Mouse (Mus musculus): ENCODE data around the gene Abca13. TPM values are rescaled to one million over a fixed set of nuclear protein-coding genes. Genes with fewer than 3 reads are reported as not detected.

Abca13 gene
- total and polyA plus RNA-seq, 3 experiments, result under 0.01 to 0.03 (median 0.03) TPM

GRCm38 (mm10) chr11:9299615-9300014 lies 107.9 kb downstream of the Abca13 start:
- no peaks in the 10 kb centered on the region for H3K9me3 ChIP-seq (replicated peaks; ENCODE audit: low read length)
- dilution Hi-C loops (cut with MboI; ENCODE audit: extremely low pct_ligation_motif_present, extremely low pct_unique_long_range_greater_than_20kb, low sequenced_read_pairs) (no loop called here), in situ Hi-C loops (cut with MboI; ENCODE audit: low pct_ligation_motif_present, low pct_unique_long_range_greater_than_20kb, low sequenced_read_pairs) (loop anchor here (25.0 kb wide), 1 partner anchor 1838 kb away; no protein-coding TSS in a partner anchor)
- H3K4me1 ChIP-seq (ENCODE audit: control insufficient read depth in 1 of 2, insufficient read depth in 2 of 2), result no peaks in the 10 kb centered on the region
- H3K4me2 ChIP-seq (ENCODE audit: insufficient read depth, low read depth, poor library complexity, severe bottlenecking), result no peak overlapping the region
- no peaks in the 10 kb centered on the region for H3K36me3 ChIP-seq (replicated peaks in 1 of 2; ENCODE audit: control insufficient read depth in 1 of 2, insufficient read depth in 1 of 2, low read length in 1 of 2)
- no peaks in the 10 kb centered on the region for H3K27me3 ChIP-seq (replicated peaks)
- DNase-seq (ENCODE audit: extremely low read depth), result no peak
- H3K4me3 ChIP-seq (replicated peaks in 1 of 3; ENCODE audit: low read depth in 2 of 3, low read length in 2 of 3, poor library complexity in 1 of 3), result no peak overlapping the region
- H3K79me2 ChIP-seq (replicated peaks; ENCODE audit: control insufficient read depth, extremely low read depth, insufficient read depth, poor library complexity, severe bottlenecking), result no peaks in the 10 kb centered on the region
- TF ChIP-seq NELFE (IDR thresholded peaks at IDR 0.05; ENCODE audit: low read depth, low read length) (no peak), MAZ (IDR thresholded peaks at IDR 0.05; ENCODE audit: low read depth, low read length) (no peak), E2F4 (IDR thresholded peaks at IDR 0.05; ENCODE audit: insufficient replicate concordance, low read depth, low read length) (no peak), EP300 (IDR thresholded peaks at IDR 0.05; ENCODE audit: low read length) (no peak), TBP (conservative IDR thresholded peaks at IDR 0.05; ENCODE audit: low read depth, low read length) (no peak), ZNF384 (IDR thresholded peaks at IDR 0.05; ENCODE audit: low read depth, low read length) (no peak), NRF1 (IDR thresholded peaks at IDR 0.05; ENCODE audit: low read depth, low read length) (no peak), SIN3A (IDR thresholded peaks at IDR 0.05; ENCODE audit: low read length) (no peak), RAD21 (IDR thresholded peaks at IDR 0.05; ENCODE audit: low read depth, low read length) (no peak), CHD1 (IDR thresholded peaks at IDR 0.05; ENCODE audit: low read depth, low read length) (no peak), PAX5 (IDR thresholded peaks at IDR 0.05; ENCODE audit: low read length) (no peak), KAT2A (IDR thresholded peaks at IDR 0.05; ENCODE audit: insufficient replicate concordance, low read length) (no peak), JUND (conservative IDR thresholded peaks at IDR 0.05; ENCODE audit: low read depth, low read length) (no peak), HCFC1 (IDR thresholded peaks at IDR 0.05; ENCODE audit: low read depth, low read length) (no peak)
- H3K27ac ChIP-seq (ENCODE audit: insufficient read depth, low read depth), result no peak overlapping the region
- no peak overlapping the region for H3K9ac ChIP-seq (ENCODE audit: insufficient read depth, low read depth)

DNA sequence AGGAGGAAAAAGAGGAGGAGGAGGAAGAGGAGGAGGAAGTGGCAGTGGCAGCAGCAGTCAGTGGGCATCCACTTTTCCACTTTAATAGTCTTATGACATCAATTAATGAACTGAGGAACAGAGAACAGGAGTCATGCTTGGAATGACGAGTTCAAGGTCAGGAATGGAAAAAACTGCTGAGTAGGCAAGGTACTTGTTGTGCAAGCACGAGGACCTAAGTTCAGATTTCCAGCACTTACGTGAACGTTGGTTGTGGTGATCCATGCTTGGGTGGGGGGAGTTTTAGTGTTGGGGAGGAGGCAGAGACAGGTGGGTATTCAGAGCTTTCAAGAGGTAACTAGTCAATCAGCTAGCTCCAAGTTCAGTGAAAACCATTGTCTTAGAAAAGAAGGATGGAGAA lies 113.7 kb downstream of the Abca13 start:
- Histone ChIP-seq H3K9ac (ENCODE audit: insufficient read depth, low read depth) (no peak overlapping the region), H3K4me2 (ENCODE audit: insufficient read depth, low read depth, poor library complexity, severe bottlenecking) (no peak overlapping the region), H3K4me1 (ENCODE audit: control insufficient read depth in 1 of 2, insufficient read depth in 2 of 2) (no peaks in the 10 kb centered on the region), H3K9me3 (replicated peaks; ENCODE audit: low read length) (peaks cover 2% of the 10 kb centered on the region), H3K27ac (ENCODE audit: insufficient read depth, low read depth) (no peak overlapping the region), H3K79me2 (replicated peaks; ENCODE audit: control insufficient read depth, extremely low read depth, insufficient read depth, poor library complexity, severe bottlenecking) (no peaks in the 10 kb centered on the region), H3K4me3 (replicated peaks in 1 of 3; ENCODE audit: low read depth in 2 of 3, low read length in 2 of 3, poor library complexity in 1 of 3) (no peak overlapping the region), H3K27me3 (replicated peaks) (no peaks in the 10 kb centered on the region), H3K36me3 (replicated peaks in 1 of 2; ENCODE audit: control insufficient read depth in 1 of 2, insufficient read depth in 1 of 2, low read length in 1 of 2) (no peaks in the 10 kb centered on the region)
- DNase-seq (ENCODE audit: extremely low read depth), result no peak
- in situ Hi-C loops (cut with MboI; ENCODE audit: low pct_ligation_motif_present, low pct_unique_long_range_greater_than_20kb, low sequenced_read_pairs) (loop anchor here (25.0 kb wide), 1 partner anchor 1832 kb away; no protein-coding TSS in a partner anchor), dilution Hi-C loops (cut with MboI; ENCODE audit: extremely low pct_ligation_motif_present, extremely low pct_unique_long_range_greater_than_20kb, low sequenced_read_pairs) (no loop called here)
- TF ChIP-seq MAFK (IDR thresholded peaks at IDR 0.05; ENCODE audit: insufficient replicate concordance, low read length) (peak; percentile 62; the same call in 1 of the 2 replicates), HCFC1 (IDR thresholded peaks at IDR 0.05; ENCODE audit: low read depth, low read length) (no peak), BHLHE40 (IDR thresholded peaks at IDR 0.05; ENCODE audit: low read depth, low read length) (no peak), ZKSCAN1 (IDR thresholded peaks at IDR 0.05; ENCODE audit: borderline replicate concordance, low read depth, low read length) (no peak), E2F4 (IDR thresholded peaks at IDR 0.05; ENCODE audit: insufficient replicate concordance, low read depth, low read length) (no peak), TCF12 (IDR thresholded peaks at IDR 0.05; ENCODE audit: low read depth, low read length) (no peak)

All from CH12.LX (cell line).